Mouse (Mus musculus) liver, embryonic 13.5 days (tissue): ENCODE measurements around the gene Zfp85. TPM values are rescaled to one million over a fixed set of nuclear protein-coding genes. Genes with fewer than 3 reads are reported as not detected.
"Not testable (repeated sequence)": the region's sequence is repeated elsewhere in the genome, so short reads cannot be mapped to it uniquely, and the experiment has no call there.

Experiments
- ATAC-seq: fragments of 200-750 bp; cut with Nextera tagmentation; 2 replicates; pipeline ENCODE4 v1.8.0; 2017; ENCODE audit warnings: low read depth, mild to moderate bottlenecking, moderate number of reproducible peaks, moderate library complexity
- DNase-seq: peaks from one replicate; pipeline ENCODE4 v3.0.0; 2022
- H3K27ac ChIP-seq: fragments of 300-500 bp; sonication (generic); 2 replicates; pipeline ENCODE4 v1.5.1; 2015; ENCODE audit warnings: moderate library complexity, mild to moderate bottlenecking, inconsistent platforms
- H3K27me3 ChIP-seq: fragments of 300-500 bp; sonication (generic); 2 replicates; pipeline ENCODE4 v1.6.1; 2015; ENCODE audit warnings: mild to moderate bottlenecking, inconsistent platforms
- H3K36me3 ChIP-seq: fragments of 300-500 bp; sonication (generic); 2 replicates; pipeline ENCODE4 v1.6.1; 2015; ENCODE audit warnings: mild to moderate bottlenecking, inconsistent platforms
- H3K4me1 ChIP-seq: fragments of 300-500 bp; sonication (generic); replicated peaks from 2 replicates; pipeline ENCODE4 v1.6.1; 2015; ENCODE audit warnings: inconsistent platforms
- H3K4me2 ChIP-seq: fragments of 300-500 bp; sonication (generic); 2 replicates; pipeline ENCODE4 v1.6.1; 2015; ENCODE audit warnings: inconsistent platforms, mild to moderate bottlenecking, moderate library complexity
- H3K4me3 ChIP-seq: fragments of 300-500 bp; sonication (generic); replicated peaks from 2 replicates; pipeline ENCODE4 v1.5.1; 2015; ENCODE audit warnings: mild to moderate bottlenecking, inconsistent platforms
- H3K9ac ChIP-seq: fragments of 300-500 bp; sonication (generic); 2 replicates; pipeline ENCODE4 v1.6.1; 2015; ENCODE audit warnings: mild to moderate bottlenecking, inconsistent platforms
- H3K9me3 ChIP-seq: fragments of 300-500 bp; sonication (generic); replicated peaks from 2 replicates; pipeline ENCODE4 v1.6.1; 2016; ENCODE audit warnings: inconsistent platforms
- WGBS: fragments of 180-500 bp; shearing (Covaris S2); methylation state at CpG from one replicate; pipeline ENCODE4 v1.1.7; 2015; ENCODE audit not compliant: insufficient replicate concordance; 5-methylcytosine and 5-hydroxymethylcytosine counted together
- polyA plus RNA-seq: library from polyadenylated mRNA; unstranded; fragments of >200 nt; fragmentation: Nextera tagmentation; extraction: Ambion mirVana; gene quantifications from 2 replicates; pipeline ENCODE4 v1.2.1, GENCODE M21; 2015

Zfp85 gene
- polyA plus RNA-seq: 1.1 and 1.5 TPM in 2 replicates

DNA sequence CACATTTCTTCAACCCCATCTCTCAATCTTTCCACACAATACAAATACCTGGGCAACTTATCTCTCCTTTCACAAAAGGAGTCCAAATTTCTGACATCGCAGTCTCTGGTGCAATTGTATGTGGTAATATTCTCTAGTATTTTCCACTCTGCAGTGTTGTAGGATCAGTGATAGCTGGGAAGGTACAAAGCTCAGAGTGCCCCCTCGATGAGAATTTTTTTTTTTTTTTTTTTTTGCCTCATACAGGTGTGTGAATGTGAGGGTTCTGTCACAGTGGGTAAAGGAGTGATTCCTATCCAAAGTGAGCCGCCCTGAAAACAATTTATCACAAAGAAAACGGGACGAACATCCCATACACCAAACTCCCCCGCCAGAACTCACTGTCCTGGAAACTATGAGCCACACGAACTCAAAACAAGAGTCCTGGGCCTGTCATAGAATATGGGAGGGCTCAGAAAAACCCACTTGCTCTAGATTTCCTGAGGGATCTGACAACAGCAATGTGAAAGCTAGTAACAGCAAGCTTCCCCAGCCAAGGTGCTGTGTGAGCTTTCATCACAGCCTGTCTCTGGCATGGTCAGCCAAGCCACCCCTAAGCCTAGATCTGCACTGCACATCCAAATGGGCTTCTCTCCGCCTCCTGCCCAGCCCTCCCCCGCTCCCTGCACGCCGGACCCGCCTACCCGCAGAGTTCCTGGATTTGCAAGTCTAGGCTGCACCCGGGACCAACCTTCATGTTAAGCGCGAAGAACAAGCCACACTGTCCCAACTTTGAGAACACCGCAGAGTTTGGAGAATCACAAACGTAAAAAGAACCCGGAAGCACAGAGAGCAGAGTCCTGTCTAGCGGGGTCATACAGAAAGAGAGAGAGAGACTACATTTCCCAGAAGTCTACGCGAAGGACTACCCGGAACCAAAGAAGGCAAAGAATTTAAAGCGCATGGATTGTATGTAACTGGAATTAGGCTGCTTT is at the start of gene Zfp85:
TSS of gene Zfp85 (minus strand) at position 896 of the 974 bp plus-strand sequence.
- peaks cover 8% of the 10 kb centered on the region for H3K4me1 ChIP-seq
- 7% methylated on average over 24 of the region's 24 CpGs for WGBS
- peaks cover 4% of the 10 kb centered on the region; the same call in 1 of the 2 replicates for H3K36me3 ChIP-seq
- no peaks in the 10 kb centered on the region for H3K9me3 ChIP-seq
- H3K4me2 ChIP-seq: peak within 1 kb of the TSS; percentile 62
- H3K4me3 ChIP-seq: peak within 1 kb of the TSS; percentile 69
- ATAC-seq: peak; percentile 95
- H3K27me3 ChIP-seq: no peaks in the 10 kb centered on the region
- peak; percentile 23 for DNase-seq
- H3K27ac ChIP-seq: no peak within 1 kb of the TSS
- H3K9ac ChIP-seq: peak within 1 kb of the TSS; percentile 71

DNA sequence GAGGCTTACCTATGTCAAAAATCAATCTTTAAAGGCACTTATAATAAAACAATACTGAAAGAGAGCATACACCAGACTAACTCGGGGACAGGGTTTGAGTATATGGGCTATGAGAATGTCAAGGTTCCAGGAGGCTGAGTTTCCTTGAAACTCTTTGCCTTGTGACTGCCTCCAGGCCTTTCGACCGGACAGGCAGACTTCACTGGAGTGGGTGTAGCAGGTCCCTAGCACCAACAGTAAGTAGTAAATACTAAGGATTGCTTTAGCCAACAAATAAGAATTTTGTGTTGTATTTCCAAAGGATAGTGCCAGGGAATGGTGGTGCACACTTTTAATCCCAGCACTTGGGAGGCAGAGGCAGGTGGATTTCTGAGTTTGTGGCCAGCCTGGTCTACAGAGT is 44.1 kb upstream of the Zfp85 start:
- not testable (repeated sequence) for H3K36me3 ChIP-seq, H3K9ac ChIP-seq, H3K4me3 ChIP-seq, H3K27me3 ChIP-seq, H3K4me1 ChIP-seq, DNase-seq, ATAC-seq, H3K27ac ChIP-seq, H3K9me3 ChIP-seq, H3K4me2 ChIP-seq
- 72% methylated on average over 3 of the region's 3 CpGs for WGBS

DNA sequence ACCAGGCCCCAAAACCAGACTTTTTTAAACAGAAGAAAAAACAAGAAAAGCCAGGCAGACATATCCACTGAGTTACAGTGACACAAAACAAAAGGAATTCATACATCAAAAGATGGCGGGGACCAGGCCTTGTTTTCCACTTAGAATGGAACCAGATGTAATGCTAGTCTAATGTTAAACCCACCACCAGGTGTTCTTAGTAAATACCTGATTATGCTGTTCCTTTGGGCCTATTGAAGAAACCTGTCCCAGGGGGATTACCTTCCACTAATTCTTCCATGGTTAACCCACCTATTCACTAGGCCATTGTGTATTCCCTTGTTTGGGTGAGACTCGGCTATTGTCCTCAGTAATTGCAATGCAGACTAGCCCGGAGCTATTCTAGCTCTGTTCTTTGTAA is 43.6 kb upstream of the Zfp85 start:
- H3K9me3 ChIP-seq: no peaks in the 10 kb centered on the region

DNA sequence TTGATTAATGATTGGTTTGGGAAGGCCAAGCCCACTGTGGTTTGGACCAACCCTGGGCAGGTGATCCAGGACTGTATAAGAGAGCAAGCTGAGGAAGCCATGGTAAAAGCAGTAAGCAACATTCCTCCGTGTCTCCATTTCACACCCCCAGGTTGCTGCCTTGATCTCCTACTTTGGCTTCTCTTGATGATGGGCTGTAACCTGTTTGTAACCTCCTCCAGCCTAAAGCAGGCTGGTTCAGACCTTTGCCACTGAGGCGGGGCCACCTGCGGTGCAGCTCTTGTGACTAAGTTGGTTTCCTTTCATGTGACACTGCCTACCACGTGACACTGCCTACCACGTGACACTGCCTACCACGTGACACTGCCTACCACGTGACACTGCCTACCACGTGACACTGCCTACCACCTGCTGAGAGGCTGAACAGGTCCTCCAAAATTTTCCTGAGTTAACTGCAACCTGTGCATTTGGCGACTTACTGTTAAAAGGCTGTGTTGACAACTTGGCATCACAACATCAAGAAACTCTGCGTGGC is 37.0 kb upstream of the Zfp85 start:
- Histone ChIP-seq H3K9me3 (no peaks in the 10 kb centered on the region), H3K4me2 (no peak overlapping the region)
- ATAC-seq: no peak

More for the DNA sequence above, 43.6 kb upstream of the Zfp85 start:
- H3K9ac ChIP-seq: no peak overlapping the region
- no peak overlapping the region for H3K4me3 ChIP-seq
- no peak overlapping the region for H3K4me2 ChIP-seq
- no peaks in the 10 kb centered on the region; the same call in 1 of the 2 replicates for H3K4me1 ChIP-seq
- H3K36me3 ChIP-seq: no peaks in the 10 kb centered on the region
- WGBS: 78% methylated on average over 3 of the region's 3 CpGs
- ATAC-seq (no peak), DNase-seq (no peak)
- no peak overlapping the region for H3K27ac ChIP-seq
- no peaks in the 10 kb centered on the region for H3K27me3 ChIP-seq

DNA sequence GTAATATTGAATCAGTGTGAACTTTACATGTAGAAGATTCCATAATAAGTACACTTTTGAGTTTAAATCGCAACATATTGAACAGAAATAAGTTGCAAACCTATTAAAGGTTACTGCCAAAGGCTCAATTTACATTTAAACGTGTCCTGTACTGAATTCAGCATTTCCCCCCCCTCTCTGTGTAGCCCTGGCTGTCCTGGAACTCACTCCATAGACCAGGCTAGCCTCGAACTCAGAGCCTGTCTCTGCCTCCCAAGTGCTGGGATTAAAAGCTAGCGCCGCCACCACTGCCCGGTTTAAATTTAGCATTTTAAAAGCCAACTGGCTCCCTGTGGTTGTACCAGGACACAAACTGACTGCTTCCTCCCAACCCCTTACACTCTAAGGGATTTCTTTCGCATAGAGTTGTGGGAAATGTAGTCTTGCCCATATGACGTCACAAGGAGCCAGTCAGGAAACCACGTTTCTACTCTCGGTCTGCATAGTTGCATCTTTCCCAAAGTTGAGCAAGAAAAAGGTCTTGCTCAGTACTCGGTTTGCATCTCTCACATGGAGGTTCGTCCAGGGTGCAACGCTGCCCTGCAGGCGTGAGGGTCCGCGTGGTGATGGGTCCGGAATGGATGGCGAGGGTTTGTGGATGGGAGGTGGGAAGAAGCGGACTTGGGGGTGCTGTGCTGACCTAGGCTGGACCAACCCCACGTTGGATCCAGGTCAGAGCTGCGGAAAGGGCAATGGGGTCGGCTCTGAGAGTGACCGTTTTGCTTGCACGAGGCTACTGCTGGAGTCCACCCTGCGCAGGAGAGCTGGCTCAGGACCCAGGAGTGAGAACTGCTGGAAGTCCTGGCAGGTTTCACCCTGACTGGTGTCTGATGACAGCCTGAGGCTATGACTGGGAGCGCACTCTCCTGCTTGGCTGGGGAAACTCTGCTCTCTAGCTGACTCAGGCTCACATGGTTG is 24.5 kb upstream of the Zfp85 start, which contains the start of gene Zfp493:
TSS of gene Zfp493 (plus strand) at position 429 of the 957 bp plus-strand sequence.
- peak; percentile 40 for DNase-seq
- H3K36me3 ChIP-seq: no peaks in the 10 kb centered on the region
- no peaks in the 10 kb centered on the region for H3K27me3 ChIP-seq
- H3K27ac ChIP-seq: no peak within 1 kb of the TSS
- H3K9ac ChIP-seq: peak within 1 kb of the TSS; percentile 66
- 5% methylated on average over 26 of the region's 26 CpGs for WGBS
- H3K9me3 ChIP-seq: no peaks in the 10 kb centered on the region
- ATAC-seq: peak; percentile 91
- peak within 1 kb of the TSS; percentile 76 for H3K4me2 ChIP-seq
- H3K4me3 ChIP-seq: peak within 1 kb of the TSS; percentile 68
- H3K4me1 ChIP-seq: peaks cover 8% of the 10 kb centered on the region

More for the DNA sequence above, 37.0 kb upstream of the Zfp85 start:
- Histone ChIP-seq H3K27me3 (no peaks in the 10 kb centered on the region), H3K9ac (no peak overlapping the region), H3K27ac (no peak overlapping the region), H3K36me3 (peaks cover 4% of the 10 kb centered on the region; the same call in 1 of the 2 replicates), H3K4me3 (no peak overlapping the region), H3K4me1 (no peaks in the 10 kb centered on the region)
- DNase-seq: no peak
- 78% methylated on average over 10 of the region's 10 CpGs for WGBS

DNA sequence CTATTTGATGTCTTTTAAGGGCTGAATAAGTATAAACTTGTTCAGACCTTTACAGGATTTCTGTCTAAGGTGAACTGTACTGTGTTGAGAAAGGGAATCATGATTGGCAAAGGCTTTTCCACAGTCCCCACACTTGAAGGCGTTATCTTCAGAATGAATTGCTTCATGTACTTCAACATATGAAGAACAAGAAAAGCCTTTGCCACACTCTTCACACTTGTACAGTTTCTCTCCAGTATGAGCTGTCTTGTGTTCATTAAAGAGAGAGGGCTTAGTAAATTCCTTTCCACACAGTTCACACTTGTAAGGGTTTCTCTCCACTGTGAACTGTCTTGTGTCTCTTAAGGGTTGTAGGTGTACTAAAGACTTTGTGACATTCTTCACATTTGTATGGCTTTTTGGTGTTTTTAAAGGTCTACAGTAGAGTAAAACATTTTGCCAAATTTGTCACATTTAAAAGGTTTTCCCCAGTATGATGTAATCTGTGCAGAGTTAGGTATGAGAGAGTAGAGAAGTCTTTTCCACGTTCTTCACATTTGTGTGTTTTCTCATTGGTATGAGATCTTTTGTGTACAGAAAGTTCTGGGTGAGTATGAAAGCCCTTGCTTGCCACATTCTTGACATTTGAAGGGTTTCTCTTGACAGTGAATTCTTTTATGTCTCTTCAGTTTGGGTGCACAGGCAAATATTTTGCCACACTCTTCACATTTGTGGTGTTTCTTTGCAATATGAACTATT is 8.2 kb upstream of the Zfp85 start:
- no peak for DNase-seq
- no peak for ATAC-seq
- H3K4me1 ChIP-seq: no peaks in the 10 kb centered on the region

DNA sequence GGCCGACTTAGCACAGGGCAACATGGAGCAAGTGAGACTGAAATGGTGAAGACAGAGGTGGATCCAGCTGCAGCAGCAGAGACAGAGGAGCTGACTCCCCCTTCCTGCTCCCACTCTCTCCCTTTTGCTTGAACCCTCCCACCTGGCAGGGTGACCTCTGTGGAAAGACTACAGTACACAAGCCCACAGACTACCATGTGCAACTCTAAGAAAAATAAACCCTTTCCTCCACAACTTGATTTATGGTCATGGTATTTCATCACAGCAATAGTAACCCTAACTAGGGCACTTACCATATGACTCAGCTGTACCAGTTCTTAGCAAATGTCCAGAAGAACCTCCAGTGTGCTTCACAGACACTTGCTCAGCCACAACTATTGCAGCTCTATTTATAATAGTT is 4.9 kb upstream of the Zfp85 start:
- ATAC-seq (no peak), DNase-seq (no peak)
- no peaks in the 10 kb centered on the region for H3K9me3 ChIP-seq
- no peak overlapping the region for H3K9ac ChIP-seq
- no peaks in the 10 kb centered on the region for H3K36me3 ChIP-seq
- no peaks in the 10 kb centered on the region for H3K27me3 ChIP-seq
- no peak overlapping the region for H3K4me2 ChIP-seq
- WGBS: 84% methylated on average over 1 of the region's 1 CpGs
- no peak overlapping the region for H3K4me3 ChIP-seq
- no peak overlapping the region for H3K27ac ChIP-seq
- no peaks in the 10 kb centered on the region; the same call in 1 of the 2 replicates for H3K4me1 ChIP-seq

More for the DNA sequence above, 8.2 kb upstream of the Zfp85 start:
- no peaks in the 10 kb centered on the region for H3K9me3 ChIP-seq
- no peak overlapping the region for H3K27ac ChIP-seq
- WGBS: 70% methylated on average over 2 of the region's 2 CpGs
- H3K27me3 ChIP-seq: no peaks in the 10 kb centered on the region
- no peak overlapping the region for H3K4me3 ChIP-seq
- H3K36me3 ChIP-seq: no peaks in the 10 kb centered on the region
- no peak overlapping the region for H3K9ac ChIP-seq
- H3K4me2 ChIP-seq: no peak overlapping the region

DNA sequence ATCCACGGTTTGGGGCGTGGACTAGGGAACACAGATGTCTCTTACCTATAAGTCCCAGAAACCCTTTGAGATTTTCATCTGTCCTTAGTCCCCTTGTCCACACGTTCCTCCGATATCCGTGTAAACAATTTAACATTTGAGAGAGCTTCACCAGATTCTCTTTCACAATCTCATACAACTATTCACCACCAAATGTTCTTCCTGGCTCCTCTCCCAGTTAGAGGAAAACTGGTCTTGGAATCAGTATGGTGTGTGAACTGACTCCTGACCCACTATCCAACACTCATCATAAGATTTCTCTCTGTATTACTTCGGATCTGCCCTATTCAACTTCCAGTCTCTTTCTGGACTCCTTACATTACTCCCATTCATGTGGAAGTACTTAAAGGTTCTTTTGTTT is 733 bp upstream of the Zfp85 start:
- peak overlapping the region; percentile 69; the same call in 1 of the 2 replicates for H3K4me3 ChIP-seq
- H3K4me2 ChIP-seq: no peak overlapping the region
- no peaks in the 10 kb centered on the region for H3K27me3 ChIP-seq
- DNase-seq (no peak), ATAC-seq (no peak)
- peaks cover 4% of the 10 kb centered on the region; the same call in 1 of the 2 replicates for H3K36me3 ChIP-seq
- no peaks in the 10 kb centered on the region for H3K9me3 ChIP-seq
- no peak overlapping the region for H3K9ac ChIP-seq
- peaks cover 8% of the 10 kb centered on the region for H3K4me1 ChIP-seq
- WGBS: 64% methylated on average over 6 of the region's 6 CpGs
- no peak overlapping the region for H3K27ac ChIP-seq

DNA sequence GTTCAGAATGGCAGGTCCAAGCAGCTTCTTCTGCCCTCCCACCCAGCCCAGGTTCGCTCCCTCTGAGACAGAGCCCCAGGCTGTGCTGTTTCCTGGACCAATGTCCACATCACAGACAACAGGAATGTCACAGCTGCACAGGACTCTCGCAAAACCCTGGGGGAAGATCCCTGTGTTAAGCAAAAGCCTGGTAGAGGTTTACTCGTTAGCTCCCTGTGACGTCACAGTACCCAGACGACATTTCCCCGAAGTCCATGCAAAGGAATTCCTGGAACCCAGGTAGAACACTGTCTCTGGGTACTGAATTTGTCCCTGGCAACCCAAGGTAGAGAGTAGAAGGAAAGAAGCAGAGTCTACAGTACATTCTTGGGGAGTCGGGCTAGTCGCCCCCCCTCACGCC is 11.1 kb downstream of the Zfp85 start:
- Histone ChIP-seq H3K4me1 (no peaks in the 10 kb centered on the region), H3K4me3 (no peak overlapping the region), H3K27ac (no peak overlapping the region), H3K9ac (no peak overlapping the region), H3K4me2 (no peak overlapping the region), H3K36me3 (peaks cover 10% of the 10 kb centered on the region), H3K9me3 (0 out of 2 replicates have a peak, but pooled peaks cover 5% of the 10 kb centered on the region), H3K27me3 (no peaks in the 10 kb centered on the region)
- no peak for DNase-seq
- WGBS: 75% methylated on average over 9 of the region's 9 CpGs
- ATAC-seq: no peak

DNA sequence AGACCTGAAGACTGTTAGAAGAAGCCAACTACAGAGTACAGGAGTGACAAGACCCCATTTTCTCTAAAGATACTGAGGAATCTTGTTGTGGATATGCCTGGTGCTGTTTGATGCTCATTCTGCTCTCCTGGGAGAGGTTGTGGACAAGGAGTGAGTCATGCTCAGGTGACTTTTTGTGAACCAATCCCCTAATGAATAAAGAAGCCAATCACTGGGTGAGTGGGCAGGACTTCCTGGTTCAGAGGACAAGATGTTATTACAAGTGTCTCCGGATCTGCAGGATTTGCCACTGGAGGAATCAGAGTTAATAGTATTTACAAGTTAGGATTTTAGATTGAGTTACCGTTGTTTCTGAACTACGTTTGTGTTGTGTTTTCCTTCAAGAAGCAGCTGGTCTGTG is 12.1 kb downstream of the Zfp85 start:
- DNase-seq (no peak), ATAC-seq (no peak)
- 72% methylated on average over 3 of the region's 3 CpGs for WGBS
- H3K4me3 ChIP-seq: no peak overlapping the region
- H3K4me1 ChIP-seq: no peaks in the 10 kb centered on the region
- peaks cover 2% of the 10 kb centered on the region; the same call in 1 of the 2 replicates for H3K36me3 ChIP-seq
- no peak overlapping the region for H3K9ac ChIP-seq
- H3K27ac ChIP-seq: no peak overlapping the region
- 0 out of 2 replicates have a peak, but pooled peaks cover 5% of the 10 kb centered on the region for H3K9me3 ChIP-seq
- H3K4me2 ChIP-seq: no peak overlapping the region
- no peaks in the 10 kb centered on the region for H3K27me3 ChIP-seq
